Mouse (Mus musculus) stomach, postnatal 0 days (tissue): ENCODE measurements at regions not wholly inside any gene's neighbourhood (a gene's known extent, or its start where the extent isn't known, plus 50 kb on each side); places are given as distances from the start of the nearest gene placed in this dataset.

Source experiments
- CTCF ChIP-seq: IDR thresholded peaks from 2 replicates; pipeline ENCODE4 v1.5.1; 2016; ENCODE audit warnings: antibody characterized with exemption, low read depth, mild to moderate bottlenecking, moderate library complexity
- EP300 ChIP-seq: optimal IDR thresholded peaks from 2 replicates; pipeline ENCODE3; 2016; ENCODE audit warnings: antibody characterized with exemption

DNA sequence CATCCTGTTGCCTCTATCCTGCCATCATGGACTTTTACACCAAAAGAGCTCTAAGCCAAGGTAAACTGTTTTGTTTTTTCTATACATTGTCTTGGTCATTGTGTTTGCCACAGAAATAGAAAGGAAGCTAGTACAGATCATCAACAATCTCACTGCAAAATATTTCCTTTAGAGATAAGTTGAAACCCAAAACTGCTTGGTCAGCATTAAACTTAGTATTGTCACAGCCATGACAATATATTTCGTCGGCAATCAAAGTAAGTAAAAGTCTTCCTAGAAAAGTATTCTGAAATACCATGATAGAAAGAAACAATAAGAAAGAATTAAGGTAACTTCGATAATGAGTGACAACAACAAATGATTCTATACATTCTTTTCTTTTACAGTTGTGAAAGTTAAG lies 235.3 kb upstream of the Tmeff2 start:
- no peak for TF ChIP-seq CTCF
- TF ChIP-seq EP300 = no peak
